Mouse (Mus musculus) limb, embryonic 12.5 days (tissue): ENCODE data around the gene Galc. TPM values are rescaled to one million over a fixed set of nuclear protein-coding genes. Genes with fewer than 3 reads are reported as not detected.
"Not testable (repeated sequence)": the region's sequence is repeated elsewhere in the genome, so short reads cannot be mapped to it uniquely, and the experiment has no call there.

Experiments
- ATAC-seq: fragments of 200-750 bp; cut with Nextera tagmentation; 2 replicates; pipeline ENCODE4 v1.8.0; 2017; ENCODE audit warnings: low read depth, moderate TSS enrichment; ENCODE audit not compliant: insufficient number of reproducible peaks, insufficient read depth, low FRiP score, low TSS enrichment
- H3K27ac ChIP-seq: fragments of 300-500 bp; sonication (generic); 2 replicates; pipeline ENCODE4 v1.5.1; 2016; ENCODE audit warnings: mild to moderate bottlenecking, moderate library complexity
- H3K27me3 ChIP-seq: fragments of 300-500 bp; sonication (generic); 2 replicates; pipeline ENCODE4 v1.6.1; 2016; ENCODE audit warnings: mild to moderate bottlenecking, moderate library complexity
- H3K36me3 ChIP-seq: fragments of 300-500 bp; sonication (generic); 2 replicates; pipeline ENCODE4 v1.6.1; 2016; ENCODE audit warnings: mild to moderate bottlenecking, moderate library complexity
- H3K4me1 ChIP-seq: fragments of 300-500 bp; sonication (generic); replicated peaks from 2 replicates; pipeline ENCODE4 v1.6.1; 2016
- H3K4me2 ChIP-seq: fragments of 300-500 bp; sonication (generic); 2 replicates; pipeline ENCODE4 v1.6.1; 2016; ENCODE audit warnings: mild to moderate bottlenecking, moderate library complexity
- H3K4me3 ChIP-seq: fragments of 300-500 bp; sonication (generic); replicated peaks from 2 replicates; pipeline ENCODE4 v1.5.1; 2016; ENCODE audit warnings: mild to moderate bottlenecking
- H3K9ac ChIP-seq: fragments of 300-500 bp; sonication (generic); replicated peaks from 2 replicates; pipeline ENCODE4 v1.6.1; 2016; ENCODE audit warnings: mild to moderate bottlenecking, moderate library complexity
- H3K9me3 ChIP-seq: fragments of 300-500 bp; sonication (generic); 2 replicates; pipeline ENCODE4 v1.6.1; 2016; ENCODE audit warnings: mild to moderate bottlenecking, moderate library complexity
- WGBS: fragments of 180-500 bp; shearing (Covaris S2); methylation state at CpG from one replicate; pipeline ENCODE4 v1.1.7; 2016; 5-methylcytosine and 5-hydroxymethylcytosine counted together
- polyA plus RNA-seq: library from polyadenylated mRNA; unstranded; fragments of >200 nt; fragmentation: Nextera tagmentation; extraction: Ambion mirVana; gene quantifications from 2 replicates; pipeline ENCODE4 v1.2.1, GENCODE M21; 2016

Gene Galc
- polyA plus RNA-seq, 1 experiment from 2014 or later = 10.8 TPM

DNA sequence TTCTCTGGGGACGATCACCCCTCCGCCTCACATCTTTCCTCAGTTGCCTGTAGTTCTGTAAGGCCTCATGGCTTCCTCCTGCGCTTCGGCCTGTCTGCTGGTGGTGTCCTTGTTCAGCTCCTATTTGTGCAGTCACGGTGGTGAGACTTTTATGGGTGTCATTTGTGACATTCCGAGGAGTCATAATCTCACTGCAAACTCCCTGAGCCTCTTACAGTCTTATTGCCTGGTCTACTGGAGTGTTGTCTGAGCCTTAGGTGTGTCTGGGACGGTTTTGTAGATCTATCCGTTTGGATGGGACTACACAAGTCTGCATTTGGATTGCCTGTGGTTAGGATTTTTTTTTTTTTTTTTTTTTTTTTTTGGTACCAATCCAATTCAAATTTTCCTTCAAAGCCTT lies 8.9 kb downstream of the Galc start:
- Histone ChIP-seq H3K4me2 (no peak overlapping the region), H3K9me3 (no peaks in the 10 kb centered on the region), H3K27me3 (no peaks in the 10 kb centered on the region), H3K9ac (no peak overlapping the region), H3K4me3 (no peak overlapping the region), H3K4me1 (no peaks in the 10 kb centered on the region), H3K36me3 (peaks cover 14% of the 10 kb centered on the region), H3K27ac (no peak overlapping the region)
- no peak for ATAC-seq
- 73% methylated on average over 8 of the region's 8 CpGs for WGBS

DNA sequence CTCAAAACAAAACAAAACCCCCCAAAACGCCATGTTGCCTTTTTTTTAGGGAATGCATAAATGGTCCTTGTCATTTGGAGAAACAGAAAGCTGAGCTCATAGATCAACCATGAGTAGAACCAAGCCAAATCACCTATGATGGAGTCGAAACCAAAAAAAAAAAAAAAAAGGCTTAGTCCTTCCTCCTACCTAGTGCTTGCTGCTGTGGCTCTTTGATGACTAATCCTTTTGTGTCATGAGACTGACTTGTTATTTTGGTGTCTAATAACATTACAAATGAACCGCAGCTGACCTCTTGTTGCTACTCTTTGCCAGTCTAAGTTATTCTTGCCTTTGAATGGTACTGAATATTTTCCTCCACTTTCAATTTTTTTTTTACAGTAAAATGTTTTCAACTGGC lies 9.6 kb downstream of the Galc start:
- Histone ChIP-seq H3K27me3 (no peaks in the 10 kb centered on the region), H3K4me1 (no peaks in the 10 kb centered on the region), H3K9ac (no peak overlapping the region), H3K4me3 (no peak overlapping the region), H3K36me3 (peaks cover 17% of the 10 kb centered on the region), H3K27ac (no peak overlapping the region), H3K9me3 (no peaks in the 10 kb centered on the region), H3K4me2 (no peak overlapping the region)
- ATAC-seq = no peak
- WGBS = 76% methylated on average over 3 of the region's 3 CpGs

DNA sequence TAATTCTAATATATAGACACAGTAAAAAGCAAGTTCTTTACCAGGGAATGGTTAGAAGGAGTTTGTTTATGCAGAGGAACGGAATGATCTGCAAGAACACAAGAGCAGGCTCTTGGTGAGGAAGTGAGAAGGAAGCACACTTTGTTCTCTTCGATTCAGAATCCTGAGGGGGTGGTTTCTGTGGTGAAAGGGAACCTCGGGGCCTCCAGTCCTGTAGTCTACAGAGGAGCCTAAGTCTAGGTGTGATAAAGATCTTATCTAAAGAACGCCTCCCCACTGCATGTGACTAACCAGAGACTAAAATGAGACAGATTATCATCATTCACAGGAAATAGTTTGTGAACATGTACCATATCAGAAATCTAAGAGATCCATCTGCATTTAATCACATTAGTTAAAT lies 12.4 kb downstream of the Galc start:
- H3K9ac ChIP-seq = no peak overlapping the region
- no peak for ATAC-seq
- H3K27ac ChIP-seq = no peak overlapping the region
- H3K9me3 ChIP-seq = no peaks in the 10 kb centered on the region
- peaks cover 3% of the 10 kb centered on the region; the same call in 1 of the 2 replicates for H3K4me1 ChIP-seq
- H3K27me3 ChIP-seq = no peaks in the 10 kb centered on the region
- no peak overlapping the region for H3K4me2 ChIP-seq
- H3K4me3 ChIP-seq = no peak overlapping the region
- 68% methylated on average over 4 of the region's 4 CpGs for WGBS
- H3K36me3 ChIP-seq = peaks cover 12% of the 10 kb centered on the region

DNA sequence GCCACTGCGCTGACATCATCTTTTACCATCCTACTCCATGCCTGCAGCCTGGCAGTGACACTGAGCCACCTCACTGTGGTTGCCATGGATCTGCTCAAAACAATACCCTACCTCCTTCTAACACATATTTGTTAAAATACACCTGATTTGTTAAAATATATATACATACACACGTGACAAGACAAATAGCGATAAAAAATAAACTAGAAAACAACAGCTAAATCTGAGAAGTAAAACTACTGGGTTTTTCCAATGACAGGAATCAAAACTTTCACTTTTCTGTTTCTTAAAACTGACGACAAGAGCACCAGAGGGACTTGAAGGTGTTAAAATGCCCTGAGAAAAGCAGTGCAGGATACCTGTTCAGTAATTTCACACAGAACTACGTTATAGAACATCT lies 14.4 kb downstream of the Galc start:
- H3K4me2 ChIP-seq = no peak overlapping the region
- 90% methylated on average over 5 of the region's 5 CpGs for WGBS
- H3K4me1 ChIP-seq = peaks cover 3% of the 10 kb centered on the region; the same call in 1 of the 2 replicates
- H3K27ac ChIP-seq = no peak overlapping the region
- no peak overlapping the region for H3K9ac ChIP-seq
- H3K27me3 ChIP-seq = no peaks in the 10 kb centered on the region
- no peak overlapping the region for H3K4me3 ChIP-seq
- H3K9me3 ChIP-seq = no peaks in the 10 kb centered on the region
- peaks cover 3% of the 10 kb centered on the region; the same call in 1 of the 2 replicates for H3K36me3 ChIP-seq
- ATAC-seq = no peak

DNA sequence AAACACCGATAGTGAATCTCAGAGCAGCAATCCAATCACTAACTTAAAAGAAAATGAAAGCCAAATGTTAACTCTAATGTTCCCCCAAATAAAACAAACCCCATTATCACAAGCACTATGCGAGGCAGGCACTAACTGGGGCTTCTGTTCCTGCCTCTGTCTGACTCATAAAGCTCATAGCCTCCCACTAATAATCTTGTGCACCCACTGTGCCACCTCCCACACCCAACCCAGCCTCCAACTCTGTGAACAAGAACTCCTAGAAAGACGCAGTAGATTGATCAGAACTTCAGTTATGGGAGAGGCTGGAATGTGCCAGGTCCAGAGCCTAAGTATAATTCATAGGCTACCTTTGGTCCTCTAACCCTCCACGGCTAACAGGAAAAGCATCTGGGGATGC lies 15.1 kb downstream of the Galc start:
- H3K27me3 ChIP-seq = no peaks in the 10 kb centered on the region
- ATAC-seq = no peak
- peaks cover 3% of the 10 kb centered on the region; the same call in 1 of the 2 replicates for H3K36me3 ChIP-seq
- no peaks in the 10 kb centered on the region for H3K9me3 ChIP-seq
- no peak overlapping the region for H3K4me3 ChIP-seq
- H3K27ac ChIP-seq = no peak overlapping the region
- no peak overlapping the region for H3K9ac ChIP-seq
- WGBS = 61% methylated on average over 4 of the region's 4 CpGs
- no peak overlapping the region for H3K4me2 ChIP-seq
- H3K4me1 ChIP-seq = peaks cover 3% of the 10 kb centered on the region; the same call in 1 of the 2 replicates

DNA sequence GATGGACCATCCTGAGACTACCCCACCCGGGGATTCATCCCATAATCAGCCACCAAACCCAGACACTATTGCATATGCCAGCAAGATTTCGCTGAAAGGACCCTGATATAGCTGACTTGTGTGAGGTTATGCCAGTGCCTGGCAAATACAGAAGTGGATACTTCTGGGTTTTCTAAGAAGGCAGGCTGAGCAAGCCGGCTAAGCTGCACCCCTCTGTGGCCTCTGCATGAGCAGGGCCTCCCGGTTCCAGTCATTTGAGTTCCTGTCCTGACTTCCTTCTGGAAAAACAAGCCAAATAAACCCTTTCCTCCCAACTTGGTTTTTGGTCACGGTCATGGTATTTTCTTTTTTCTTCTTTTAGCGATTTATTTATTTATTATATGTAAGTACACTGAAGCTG lies 20.8 kb downstream of the Galc start:
- not testable (repeated sequence) for H3K9ac ChIP-seq, H3K27ac ChIP-seq, H3K4me2 ChIP-seq, H3K36me3 ChIP-seq, H3K9me3 ChIP-seq, H3K27me3 ChIP-seq, H3K4me3 ChIP-seq, H3K4me1 ChIP-seq, ATAC-seq
- 92% methylated on average over 6 of the region's 6 CpGs for WGBS

DNA sequence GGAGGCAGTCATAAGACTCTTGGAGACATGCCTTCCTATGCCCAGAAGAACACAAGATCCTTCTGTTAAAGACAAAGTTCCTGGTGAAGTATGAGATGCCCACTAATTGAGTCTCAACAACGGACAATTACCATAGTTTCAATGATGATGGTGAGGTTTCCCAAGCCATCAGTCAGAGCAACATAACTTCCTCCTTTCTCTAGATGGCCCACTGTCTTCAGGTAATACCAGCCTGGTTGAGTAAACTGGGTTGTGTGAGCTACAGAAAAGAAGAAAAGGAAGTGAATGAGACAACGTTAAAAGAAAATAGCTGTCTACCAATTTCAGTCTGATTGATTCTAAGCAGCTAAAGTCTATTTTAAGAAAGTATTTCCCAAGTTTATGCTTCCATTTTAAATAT lies 32.2 kb downstream of the Galc start:
- Histone ChIP-seq H3K36me3 (peaks cover 15% of the 10 kb centered on the region), H3K4me2 (no peak overlapping the region), H3K27ac (no peak overlapping the region), H3K9me3 (no peaks in the 10 kb centered on the region), H3K9ac (no peak overlapping the region), H3K4me3 (no peak overlapping the region), H3K27me3 (no peaks in the 10 kb centered on the region), H3K4me1 (no peaks in the 10 kb centered on the region)
- no peak for ATAC-seq
- WGBS = 87% methylated on average over 2 of the region's 2 CpGs

DNA sequence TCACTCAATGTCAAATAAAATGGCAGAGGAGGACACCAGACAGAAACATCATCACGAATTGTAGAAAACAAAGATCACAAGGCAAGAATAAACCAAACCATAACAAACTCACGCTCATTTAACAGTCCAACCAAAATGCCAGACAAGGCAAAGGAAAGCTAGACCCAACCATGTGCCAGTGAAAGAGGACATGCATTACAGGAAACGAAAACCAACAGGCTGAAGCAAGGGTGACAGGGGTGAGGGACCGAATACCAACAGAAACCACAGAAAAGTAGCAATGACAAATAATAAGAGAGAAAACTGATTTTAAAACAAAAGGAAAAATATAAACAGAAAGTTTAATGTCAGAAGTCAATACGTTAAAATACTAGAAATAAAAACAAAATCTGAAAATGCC lies 36.0 kb downstream of the Galc start:
- Histone ChIP-seq H3K27ac (no peak overlapping the region), H3K27me3 (no peaks in the 10 kb centered on the region), H3K4me2 (no peak overlapping the region), H3K4me1 (no peaks in the 10 kb centered on the region), H3K9me3 (no peaks in the 10 kb centered on the region), H3K4me3 (no peak overlapping the region), H3K36me3 (peaks cover 15% of the 10 kb centered on the region), H3K9ac (no peak overlapping the region)
- no peak for ATAC-seq
- 83% methylated on average over 5 of the region's 5 CpGs for WGBS

DNA sequence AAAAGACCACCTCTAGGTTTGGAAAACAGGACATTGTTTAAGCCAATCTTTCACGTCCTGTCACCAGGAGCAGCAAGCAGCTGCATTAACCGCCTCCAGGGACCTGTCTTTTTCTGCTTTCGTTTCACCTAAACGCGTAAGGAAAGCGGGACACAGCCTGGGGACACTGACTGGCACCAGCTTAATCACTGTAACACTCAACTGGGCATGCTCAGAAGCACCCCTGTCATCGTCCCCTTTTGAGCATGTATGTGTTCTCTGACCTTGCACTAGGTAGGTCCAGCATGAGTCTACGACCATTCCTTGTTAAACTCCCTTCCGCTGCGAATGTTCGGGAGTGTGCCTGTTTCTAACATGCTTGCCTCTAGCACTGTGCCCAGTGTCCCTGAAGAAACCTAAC lies 42.8 kb downstream of the Galc start:
- Histone ChIP-seq H3K36me3 (0 out of 2 replicates have a peak, but pooled peaks cover 5% of the 10 kb centered on the region), H3K4me3 (no peak overlapping the region), H3K27ac (no peak overlapping the region), H3K27me3 (no peaks in the 10 kb centered on the region), H3K4me2 (no peak overlapping the region), H3K4me1 (0 out of 2 replicates have a peak, but pooled peaks cover 3% of the 10 kb centered on the region), H3K9ac (no peak overlapping the region), H3K9me3 (no peaks in the 10 kb centered on the region)
- no peak for ATAC-seq
- 48% methylated on average over 11 of the region's 11 CpGs for WGBS

DNA sequence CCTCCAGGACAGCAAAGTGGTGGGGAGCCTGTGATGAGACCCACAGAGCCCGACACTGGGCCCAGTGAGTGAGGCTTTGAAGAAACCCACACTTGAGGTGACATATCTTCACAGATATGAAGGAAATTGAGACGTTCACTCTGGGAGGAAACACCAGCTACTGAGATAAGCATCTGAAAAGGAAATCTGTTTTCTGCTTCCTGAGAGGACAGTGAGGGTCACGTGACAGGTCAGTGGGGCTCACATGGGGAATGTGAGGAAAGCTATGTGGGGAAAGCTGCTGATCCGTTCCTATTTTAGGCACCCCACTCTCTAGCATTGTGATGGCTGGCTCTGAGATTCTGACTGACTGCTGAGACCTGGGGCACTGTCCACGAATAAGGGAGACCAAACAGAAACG lies 43.7 kb downstream of the Galc start:
- H3K27ac ChIP-seq = no peak overlapping the region
- WGBS = 71% methylated on average over 6 of the region's 6 CpGs

DNA sequence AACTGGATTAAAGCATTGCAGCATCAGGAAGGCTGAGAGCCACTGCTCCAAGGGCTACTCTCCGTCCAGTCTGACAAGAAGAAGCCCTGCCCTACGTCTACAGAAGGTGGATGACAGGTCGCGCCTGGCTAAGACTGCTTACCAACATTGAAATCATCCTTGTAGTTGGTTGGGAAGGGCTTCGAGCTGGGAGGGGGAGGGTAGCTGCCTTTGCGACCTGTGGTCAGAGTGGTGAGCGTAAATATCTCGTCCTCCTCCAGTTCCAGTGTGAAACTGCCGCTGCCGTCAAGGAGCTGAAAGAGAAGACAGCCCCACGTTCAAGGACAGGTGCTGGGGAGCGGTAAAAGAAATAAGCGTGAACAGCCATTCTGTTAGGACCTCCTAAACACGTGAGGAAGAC lies 45.1 kb downstream of the Galc start:
- H3K9ac ChIP-seq = no peak overlapping the region
- 0 out of 2 replicates have a peak, but pooled peaks cover 3% of the 10 kb centered on the region for H3K4me1 ChIP-seq
- no peak overlapping the region for H3K4me3 ChIP-seq
- no peak for ATAC-seq
- WGBS = 79% methylated on average over 14 of the region's 14 CpGs
- peaks cover 11% of the 10 kb centered on the region for H3K36me3 ChIP-seq
- H3K4me2 ChIP-seq = no peak overlapping the region
- H3K27ac ChIP-seq = no peak overlapping the region
- no peaks in the 10 kb centered on the region for H3K9me3 ChIP-seq
- no peaks in the 10 kb centered on the region for H3K27me3 ChIP-seq

More for the DNA sequence above, 43.7 kb downstream of the Galc start:
- Histone ChIP-seq H3K9ac (no peak overlapping the region), H3K4me2 (no peak overlapping the region), H3K4me1 (0 out of 2 replicates have a peak, but pooled peaks cover 3% of the 10 kb centered on the region), H3K9me3 (no peaks in the 10 kb centered on the region), H3K36me3 (0 out of 2 replicates have a peak, but pooled peaks cover 5% of the 10 kb centered on the region), H3K27me3 (no peaks in the 10 kb centered on the region), H3K4me3 (no peak overlapping the region)
- ATAC-seq = no peak

DNA sequence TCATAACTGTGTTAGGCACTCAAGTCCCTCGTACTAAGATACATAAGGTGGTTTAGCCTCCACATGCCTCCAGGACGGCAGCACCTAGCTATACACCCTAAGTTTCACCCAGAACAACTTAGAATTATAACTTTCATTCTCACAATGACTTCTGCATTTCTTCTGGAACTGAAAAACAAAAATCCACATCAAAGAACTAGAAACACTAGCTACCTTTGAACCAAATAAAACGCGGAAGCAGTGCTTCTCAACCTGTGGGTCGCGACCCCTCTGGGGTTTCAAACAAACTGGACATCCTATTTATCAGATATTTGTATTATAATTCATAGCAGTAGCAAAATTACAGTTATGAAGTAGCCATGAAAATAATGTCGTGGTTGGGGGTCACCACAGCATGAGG lies 45.5 kb downstream of the Galc start:
- Histone ChIP-seq H3K36me3 (peaks cover 12% of the 10 kb centered on the region), H3K4me1 (0 out of 2 replicates have a peak, but pooled peaks cover 3% of the 10 kb centered on the region), H3K9ac (no peak overlapping the region), H3K9me3 (no peaks in the 10 kb centered on the region), H3K4me2 (no peak overlapping the region), H3K27ac (no peak overlapping the region), H3K27me3 (no peaks in the 10 kb centered on the region), H3K4me3 (no peak overlapping the region)
- ATAC-seq = no peak
- 89% methylated on average over 7 of the region's 7 CpGs for WGBS
